Mouse (Mus musculus): ENCODE results near the gene G6pdx. TPM values are rescaled to one million over a fixed set of nuclear protein-coding genes. Genes with fewer than 3 reads are reported as not detected.
A peak's percentile ranks its signal among the peaks of the same experiment; 100 is the strongest.

Gene G6pdx
- polyA plus RNA-seq, 1 experiment = 33.4 TPM

DNA sequence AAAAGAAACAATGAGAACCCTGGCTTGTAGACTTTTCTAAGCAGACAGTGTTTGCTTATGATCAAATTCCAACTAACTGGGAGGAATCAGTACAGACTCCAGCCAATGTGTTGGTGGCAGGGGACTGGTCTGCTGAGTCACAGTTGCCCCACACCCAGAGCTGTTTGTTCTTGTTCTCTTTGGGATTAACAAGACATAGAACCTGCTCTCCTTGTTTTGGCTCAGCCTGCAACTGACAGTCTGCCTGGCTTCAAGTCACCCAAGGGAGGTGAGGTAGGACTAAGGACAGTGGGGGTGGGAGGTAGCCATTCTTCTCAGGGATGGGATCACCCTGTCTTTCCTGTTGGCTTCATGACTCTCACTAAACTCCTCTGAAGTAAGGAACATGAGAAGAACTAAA is 4.6 kb downstream of the G6pdx start:
- H3K27ac ChIP-seq (ENCODE audit: control insufficient read depth, insufficient read depth, low read depth, low read length, poor library complexity) = no peak overlapping the region; the same call in 1 of the 2 replicates

GRCm38 (mm10) chrX:74413377-74413776 is 15.6 kb downstream of the G6pdx start:
- TF ChIP-seq CTCF (IDR thresholded peaks at IDR 0.05; ENCODE audit: control insufficient read depth, insufficient read depth, low read length) (peak; percentile 68), POLR2A (IDR thresholded peaks at IDR 0.05; ENCODE audit: borderline replicate concordance, control insufficient read depth, low read depth, low read length) (no peak)
- H3K27ac ChIP-seq (ENCODE audit: control insufficient read depth, insufficient read depth, low read depth, low read length, poor library complexity) = no peak overlapping the region
- H3K4me3 ChIP-seq (replicated peaks; ENCODE audit: control insufficient read depth, low read depth, low read length) = no peak overlapping the region
- no peaks in the 10 kb centered on the region for H3K4me1 ChIP-seq (ENCODE audit: control insufficient read depth, insufficient read depth, low read length)

More for the DNA sequence above, 4.6 kb downstream of the G6pdx start:
- Histone ChIP-seq H3K4me1 (ENCODE audit: control insufficient read depth, insufficient read depth, low read length) (peaks cover 3% of the 10 kb centered on the region; the same call in 1 of the 2 replicates), H3K4me3 (replicated peaks; ENCODE audit: control insufficient read depth, low read depth, low read length) (peak overlapping the region; percentile 12)
- TF ChIP-seq POLR2A (IDR thresholded peaks at IDR 0.05; ENCODE audit: borderline replicate concordance, control insufficient read depth, low read depth, low read length) (no peak), CTCF (IDR thresholded peaks at IDR 0.05; ENCODE audit: control insufficient read depth, insufficient read depth, low read length) (no peak)

- Histone ChIP-seq H3K4me1 (ENCODE audit: control insufficient read depth, insufficient read depth, low read length) (no peaks in the 10 kb centered on the region), H3K4me3 (replicated peaks; ENCODE audit: control insufficient read depth, low read depth, low read length) (no peak overlapping the region), H3K27ac (ENCODE audit: control insufficient read depth, insufficient read depth, low read depth, low read length, poor library complexity) (no peak overlapping the region)
- TF ChIP-seq CTCF (IDR thresholded peaks at IDR 0.05; ENCODE audit: control insufficient read depth, insufficient read depth, low read length) (no peak), POLR2A (IDR thresholded peaks at IDR 0.05; ENCODE audit: borderline replicate concordance, control insufficient read depth, low read depth, low read length) (no peak)
- WGBS = 48% methylated on average over 2 of the region's 2 CpGs
Observed at GRCm38 (mm10) chrX:74408340-74408739, 20.7 kb downstream of the G6pdx start.

- no peak overlapping the region for H3K4me3 ChIP-seq (replicated peaks; ENCODE audit: control insufficient read depth, low read depth, low read length)
- no peaks in the 10 kb centered on the region for H3K4me1 ChIP-seq (ENCODE audit: control insufficient read depth, insufficient read depth, low read length)
- WGBS = 70% methylated on average over 3 of the region's 3 CpGs
- no peak overlapping the region for H3K27ac ChIP-seq (ENCODE audit: control insufficient read depth, insufficient read depth, low read depth, low read length, poor library complexity)
- TF ChIP-seq CTCF (IDR thresholded peaks at IDR 0.05; ENCODE audit: control insufficient read depth, insufficient read depth, low read length) (no peak), POLR2A (IDR thresholded peaks at IDR 0.05; ENCODE audit: borderline replicate concordance, control insufficient read depth, low read depth, low read length) (no peak)
Observed at GRCm38 (mm10) chrX:74400136-74400535, 28.9 kb downstream of the G6pdx start.

DNA sequence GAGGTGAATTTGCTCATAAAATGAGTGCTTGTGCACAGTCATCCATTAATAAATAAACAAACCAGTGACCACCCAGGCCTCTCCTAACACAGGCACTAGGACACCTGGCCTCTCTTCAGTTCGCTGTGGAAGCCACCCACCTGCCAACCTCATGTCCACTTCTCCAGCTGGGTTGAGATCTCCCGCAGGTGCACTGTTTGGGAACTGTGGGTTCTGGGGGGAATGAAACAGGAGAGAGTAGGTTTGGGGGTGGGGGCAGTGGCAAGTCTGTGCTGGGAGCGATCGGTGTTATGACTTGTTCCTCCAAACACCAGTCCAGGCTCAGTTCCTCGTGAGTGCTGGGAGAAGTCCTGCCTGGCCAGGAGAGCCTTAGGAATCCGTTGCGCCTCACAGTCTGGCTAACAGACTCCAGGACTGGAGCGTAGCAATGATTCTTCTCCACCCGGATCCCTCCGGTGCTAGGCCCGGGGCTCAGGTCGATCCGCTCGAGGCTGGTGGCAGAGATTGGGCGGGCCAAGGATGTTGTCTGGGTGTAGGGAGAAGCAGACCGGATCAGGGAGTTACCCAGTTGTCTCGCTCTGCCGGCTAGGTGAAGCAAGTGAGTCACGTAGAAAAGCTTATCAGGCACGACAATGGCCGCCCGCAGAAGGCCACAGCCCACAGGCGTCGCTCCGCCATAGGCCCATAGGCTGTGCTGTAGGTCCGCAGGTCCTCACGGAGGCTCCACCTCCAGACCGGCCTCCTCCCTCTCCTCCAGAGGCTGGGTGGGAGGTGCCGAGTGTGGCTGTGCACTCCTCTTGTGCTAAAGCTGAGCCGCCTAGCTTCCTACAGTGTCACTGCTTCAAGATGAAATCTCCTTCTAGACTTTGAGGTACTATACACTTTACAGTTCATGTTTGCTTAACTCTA is 36.2 kb downstream of the G6pdx start, which contains the start of the genes Fam3a and Ikbkg:
Fam3a (minus strand) TSS at position 738 of the 909 bp plus-strand sequence.
Ikbkg (plus strand) TSS at position 756 of the 909 bp plus-strand sequence.
- 9% methylated on average over 30 of the region's 30 CpGs for WGBS
- Histone ChIP-seq H3K27ac (ENCODE audit: control insufficient read depth, insufficient read depth, low read depth, low read length, poor library complexity) (peak within 1 kb of the TSS; percentile 93), H3K4me1 (ENCODE audit: control insufficient read depth, insufficient read depth, low read length) (no peaks in the 10 kb centered on the region), H3K4me3 (replicated peaks; ENCODE audit: control insufficient read depth, low read depth, low read length) (peak within 1 kb of the TSS; percentile 78)
- TF ChIP-seq POLR2A (IDR thresholded peaks at IDR 0.05; ENCODE audit: borderline replicate concordance, control insufficient read depth, low read depth, low read length) (peak; percentile 89), CTCF (IDR thresholded peaks at IDR 0.05; ENCODE audit: control insufficient read depth, insufficient read depth, low read length) (peak; percentile 47; the same call in 1 of the 2 replicates)

GRCm38 (mm10) chrX:74388153-74388552 is 40.8 kb downstream of the G6pdx start:
- no peak for TF ChIP-seq POLR2A (IDR thresholded peaks at IDR 0.05; ENCODE audit: borderline replicate concordance, control insufficient read depth, low read depth, low read length)
- no peak for TF ChIP-seq CTCF (IDR thresholded peaks at IDR 0.05; ENCODE audit: control insufficient read depth, insufficient read depth, low read length)
- Histone ChIP-seq H3K4me1 (ENCODE audit: control insufficient read depth, insufficient read depth, low read length) (no peaks in the 10 kb centered on the region; the same call in 1 of the 2 replicates), H3K4me3 (replicated peaks; ENCODE audit: control insufficient read depth, low read depth, low read length) (no peak overlapping the region), H3K27ac (ENCODE audit: control insufficient read depth, insufficient read depth, low read depth, low read length, poor library complexity) (no peak overlapping the region)

GRCm38 (mm10) chrX:74384451-74384850 is 44.5 kb downstream of the G6pdx start:
- Histone ChIP-seq H3K4me1 (ENCODE audit: control insufficient read depth, insufficient read depth, low read length) (no peaks in the 10 kb centered on the region; the same call in 1 of the 2 replicates), H3K4me3 (replicated peaks; ENCODE audit: control insufficient read depth, low read depth, low read length) (no peak overlapping the region), H3K27ac (ENCODE audit: control insufficient read depth, insufficient read depth, low read depth, low read length, poor library complexity) (no peak overlapping the region)
- WGBS = 59% methylated on average over 2 of the region's 2 CpGs
- TF ChIP-seq CTCF (IDR thresholded peaks at IDR 0.05; ENCODE audit: control insufficient read depth, insufficient read depth, low read length) = no peak
- TF ChIP-seq POLR2A (IDR thresholded peaks at IDR 0.05; ENCODE audit: borderline replicate concordance, control insufficient read depth, low read depth, low read length) = no peak

DNA sequence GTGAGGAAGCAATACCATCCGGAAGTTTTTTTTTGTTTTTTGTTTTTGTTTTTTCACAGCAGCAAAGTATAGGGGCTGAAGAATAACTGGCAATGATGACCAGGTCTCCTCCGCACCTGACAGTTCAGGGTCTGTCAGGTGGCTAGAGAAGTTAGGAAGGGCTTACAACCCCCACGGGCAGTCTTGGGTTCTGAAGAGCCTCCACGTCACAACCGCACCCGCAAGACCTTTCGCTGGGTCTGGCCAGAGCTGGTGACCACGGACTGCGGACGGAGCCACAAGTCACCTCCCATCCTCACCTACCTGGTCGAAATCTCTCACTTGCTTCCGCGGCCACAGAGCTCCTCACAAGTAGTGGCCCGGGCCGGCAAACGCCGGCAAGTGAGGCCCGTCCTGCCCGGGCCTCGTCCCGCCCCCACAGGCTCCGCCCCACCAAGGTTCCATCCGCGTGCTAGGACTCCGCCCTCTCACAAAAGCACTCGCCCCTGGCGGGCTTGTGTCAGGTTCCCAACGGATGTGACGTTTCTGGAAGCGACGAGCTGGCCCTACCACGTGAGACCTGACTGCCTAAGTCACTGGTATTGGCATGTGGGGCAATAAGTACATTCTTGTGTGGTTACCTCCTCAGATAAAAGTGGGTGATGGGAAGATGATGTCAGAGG is 56.0 kb downstream of the G6pdx start, which contains the start of the genes Ubl4a and Slc10a3:
Ubl4a (minus strand) TSS at position 331 of the 662 bp plus-strand sequence.
Slc10a3 (minus strand) TSS at position 462 of the 662 bp plus-strand sequence.
- TF ChIP-seq CTCF (IDR thresholded peaks at IDR 0.05; ENCODE audit: control insufficient read depth, insufficient read depth, low read length) (no peak), POLR2A (IDR thresholded peaks at IDR 0.05; ENCODE audit: borderline replicate concordance, control insufficient read depth, low read depth, low read length) (peak; percentile 62; the same call in 1 of the 2 replicates)
- Histone ChIP-seq H3K27ac (ENCODE audit: control insufficient read depth, insufficient read depth, low read depth, low read length, poor library complexity) (peak within 1 kb of the TSS; percentile 74), H3K4me1 (ENCODE audit: control insufficient read depth, insufficient read depth, low read length) (no peaks in the 10 kb centered on the region; the same call in 1 of the 2 replicates), H3K4me3 (replicated peaks; ENCODE audit: control insufficient read depth, low read depth, low read length) (peak within 1 kb of the TSS; percentile 99)
- 11% methylated on average over 32 of the region's 32 CpGs for WGBS
